Mouse (Mus musculus) brown adipose tissue, adult 24 weeks (tissue): ENCODE measurements around the gene Adam17. TPM values are rescaled to one million over a fixed set of nuclear protein-coding genes. Genes with fewer than 3 reads are reported as not detected.

Source experiments
- H3K27ac ChIP-seq: fragments of 200-500 bp; replicated peaks from 2 replicates; pipeline ENCODE4 v1.5.1; 2012; ENCODE audit warnings: low read depth, mild to moderate bottlenecking, low read length
- H3K4me1 ChIP-seq: fragments of 200-500 bp; 2 replicates; pipeline ENCODE4 v1.6.1; 2012; ENCODE audit warnings: low read length, mixed read lengths; ENCODE audit not compliant: control insufficient read depth, insufficient read depth, insufficient read length
- H3K4me3 ChIP-seq: fragments of 200-500 bp; 2 replicates; pipeline ENCODE4 v1.5.1; 2012; ENCODE audit warnings: low read depth, mild to moderate bottlenecking, low read length, moderate library complexity; ENCODE audit not compliant: insufficient read depth
- polyA plus RNA-seq: library from polyadenylated mRNA; stranded (reverse); fragments of >200 nt; gene quantifications from 2 replicates; pipeline ENCODE4 v1.2.4, GENCODE M21; 2012; ENCODE audit not compliant: missing spikeins, insufficient read depth, insufficient read length

Adam17 gene
- polyA plus RNA-seq, 1 experiment: 14.9 TPM

- Histone ChIP-seq H3K4me3 (no peak overlapping the region), H3K27ac (no peak overlapping the region), H3K4me1 (no peaks in the 10 kb centered on the region)
Observed at GRCm38 (mm10) chr12:21302361-21302783, 71.1 kb downstream of the Adam17 start.

GRCm38 (mm10) chr12:21301932-21302331 lies 71.5 kb downstream of the Adam17 start:
- Histone ChIP-seq H3K4me1 (no peaks in the 10 kb centered on the region), H3K4me3 (no peak overlapping the region), H3K27ac (no peak overlapping the region)

- no peak overlapping the region for H3K4me3 ChIP-seq
- H3K27ac ChIP-seq: no peak overlapping the region
Observed at GRCm38 (mm10) chr12:21301324-21301723, 72.1 kb downstream of the Adam17 start.

GRCm38 (mm10) chr12:21298856-21299255 lies 74.6 kb downstream of the Adam17 start:
- no peak overlapping the region for H3K4me3 ChIP-seq
- H3K27ac ChIP-seq: no peak overlapping the region

More at GRCm38 (mm10) chr12:21301324-21301723, 72.1 kb downstream of the Adam17 start:
- no peaks in the 10 kb centered on the region for H3K4me1 ChIP-seq

GRCm38 (mm10) chr12:21289651-21290050 lies 83.8 kb downstream of the Adam17 start:
- H3K4me3 ChIP-seq: no peak overlapping the region
- H3K4me1 ChIP-seq: 0 out of 2 replicates have a peak, but pooled peaks cover 8% of the 10 kb centered on the region
- no peak overlapping the region for H3K27ac ChIP-seq

More at GRCm38 (mm10) chr12:21298856-21299255, 74.6 kb downstream of the Adam17 start:
- no peaks in the 10 kb centered on the region for H3K4me1 ChIP-seq

- H3K4me1 ChIP-seq: 0 out of 2 replicates have a peak, but pooled peaks cover 8% of the 10 kb centered on the region
- no peak overlapping the region for H3K27ac ChIP-seq
- no peak overlapping the region for H3K4me3 ChIP-seq
Observed at GRCm38 (mm10) chr12:21288716-21289395, 84.6 kb downstream of the Adam17 start.

GRCm38 (mm10) chr12:21286712-21287650 lies 86.5 kb downstream of the Adam17 start:
- H3K4me1 ChIP-seq: 0 out of 2 replicates have a peak, but pooled peaks cover 8% of the 10 kb centered on the region
- H3K27ac ChIP-seq: peak overlapping the region; percentile 91

GRCm38 (mm10) chr12:21286243-21286622 lies 87.2 kb downstream of the Adam17 start, which contains the start of gene Itgb1bp1:
TSS of gene Itgb1bp1 (minus strand) at chr12:21286284.
- Histone ChIP-seq H3K27ac (peak within 1 kb of the TSS; percentile 91), H3K4me1 (0 out of 2 replicates have a peak, but pooled peaks cover 8% of the 10 kb centered on the region)

More at GRCm38 (mm10) chr12:21286712-21287650, 86.5 kb downstream of the Adam17 start:
- peak overlapping the region; percentile 99 for H3K4me3 ChIP-seq

GRCm38 (mm10) chr12:21285508-21286242 lies 87.8 kb downstream of the Adam17 start:
- Histone ChIP-seq H3K4me1 (0 out of 2 replicates have a peak, but pooled peaks cover 8% of the 10 kb centered on the region), H3K27ac (peak overlapping the region; percentile 83)

More at GRCm38 (mm10) chr12:21286243-21286622, 87.2 kb downstream of the Adam17 start, which contains the start of gene Itgb1bp1:
- H3K4me3 ChIP-seq: peak within 1 kb of the TSS; percentile 99

GRCm38 (mm10) chr12:21284761-21285441 lies 88.5 kb downstream of the Adam17 start, which contains the start of gene Cpsf3:
TSS of gene Cpsf3 (plus strand) at chr12:21285391.
- H3K4me3 ChIP-seq: peak within 1 kb of the TSS; percentile 99
- H3K4me1 ChIP-seq: 0 out of 2 replicates have a peak, but pooled peaks cover 8% of the 10 kb centered on the region
- peak within 1 kb of the TSS; percentile 91 for H3K27ac ChIP-seq

More at GRCm38 (mm10) chr12:21285508-21286242, 87.8 kb downstream of the Adam17 start:
- peak overlapping the region; percentile 93 for H3K4me3 ChIP-seq

- Histone ChIP-seq H3K4me1 (no peaks in the 10 kb centered on the region; the same call in 1 of the 2 replicates), H3K4me3 (no peak overlapping the region), H3K27ac (no peak overlapping the region)
Observed at GRCm38 (mm10) chr12:21277352-21277864, 96.0 kb downstream of the Adam17 start.

GRCm38 (mm10) chr12:21274446-21274845 lies 99.0 kb downstream of the Adam17 start:
- H3K4me1 ChIP-seq: no peaks in the 10 kb centered on the region; the same call in 1 of the 2 replicates
- H3K27ac ChIP-seq: no peak overlapping the region
- H3K4me3 ChIP-seq: no peak overlapping the region
